Mouse (Mus musculus) stomach, embryonic 14.5 days (tissue): ENCODE measurements around the gene Tac2. TPM values are rescaled to one million over a fixed set of nuclear protein-coding genes. Genes with fewer than 3 reads are reported as not detected.

Experiments used
- ATAC-seq: fragments of 200-750 bp; cut with Nextera tagmentation; 2 replicates; pipeline ENCODE4 v1.8.0; 2017; ENCODE audit warnings: low read depth, moderate TSS enrichment; ENCODE audit not compliant: insufficient number of reproducible peaks, insufficient read depth, low FRiP score
- H3K27ac ChIP-seq: fragments of 300-500 bp; sonication (generic); 2 replicates; pipeline ENCODE4 v1.5.1; 2014; ENCODE audit warnings: mild to moderate bottlenecking, low read length, moderate library complexity, mixed read lengths
- H3K27me3 ChIP-seq: fragments of 300-500 bp; sonication (generic); 2 replicates; pipeline ENCODE4 v1.6.1; 2014; ENCODE audit warnings: low read length, control low read depth, mixed read lengths; ENCODE audit not compliant: control insufficient read depth, insufficient read depth
- H3K36me3 ChIP-seq: fragments of 300-500 bp; sonication (generic); 2 replicates; pipeline ENCODE4 v1.6.1; 2014; ENCODE audit warnings: mild to moderate bottlenecking, control low read depth, low read length, moderate library complexity, mixed read lengths; ENCODE audit not compliant: control insufficient read depth, insufficient read depth
- H3K4me1 ChIP-seq: fragments of 300-500 bp; sonication (generic); 2 replicates; pipeline ENCODE4 v1.6.1; 2014; ENCODE audit warnings: low read length, control low read depth, mixed read lengths; ENCODE audit not compliant: control insufficient read depth, insufficient read depth
- H3K4me2 ChIP-seq: fragments of 300-500 bp; sonication (generic); replicated peaks from 2 replicates; pipeline ENCODE4 v1.6.1; 2014; ENCODE audit warnings: low read depth, low read length, control low read depth
- H3K4me3 ChIP-seq: fragments of 300-500 bp; sonication (generic); 2 replicates; pipeline ENCODE4 v1.5.1; 2014; ENCODE audit warnings: low read depth, low read length, control low read depth
- H3K9ac ChIP-seq: fragments of 300-500 bp; sonication (generic); replicated peaks from 2 replicates; pipeline ENCODE4 v1.6.1; 2014; ENCODE audit warnings: low read depth, mild to moderate bottlenecking, control low read depth, low read length, moderate library complexity, mixed read lengths
- H3K9me3 ChIP-seq: fragments of 300-500 bp; sonication (generic); 2 replicates; pipeline ENCODE4 v1.6.1; 2016; ENCODE audit warnings: low read depth, low read length, control low read depth; ENCODE audit not compliant: control insufficient read depth
- whole genome bisulfite sequencing: fragments of 180-500 bp; shearing (Covaris S2); extraction: QIAGEN DNeasy Blood & Tissue Kit; methylation state at CpG from one replicate; pipeline ENCODE4 v1.1.7; 2014; 5-methylcytosine and 5-hydroxymethylcytosine counted together
- polyA plus RNA-seq: library from polyadenylated mRNA; unstranded; fragments of >200 nt; fragmentation: Nextera tagmentation; extraction: Ambion mirVana; gene quantifications from 2 replicates; pipeline ENCODE4 v1.2.1, GENCODE M21; 2014

Tac2 gene
- polyA plus RNA-seq, 1 experiment from 2014 or later = 1.6 TPM

DNA sequence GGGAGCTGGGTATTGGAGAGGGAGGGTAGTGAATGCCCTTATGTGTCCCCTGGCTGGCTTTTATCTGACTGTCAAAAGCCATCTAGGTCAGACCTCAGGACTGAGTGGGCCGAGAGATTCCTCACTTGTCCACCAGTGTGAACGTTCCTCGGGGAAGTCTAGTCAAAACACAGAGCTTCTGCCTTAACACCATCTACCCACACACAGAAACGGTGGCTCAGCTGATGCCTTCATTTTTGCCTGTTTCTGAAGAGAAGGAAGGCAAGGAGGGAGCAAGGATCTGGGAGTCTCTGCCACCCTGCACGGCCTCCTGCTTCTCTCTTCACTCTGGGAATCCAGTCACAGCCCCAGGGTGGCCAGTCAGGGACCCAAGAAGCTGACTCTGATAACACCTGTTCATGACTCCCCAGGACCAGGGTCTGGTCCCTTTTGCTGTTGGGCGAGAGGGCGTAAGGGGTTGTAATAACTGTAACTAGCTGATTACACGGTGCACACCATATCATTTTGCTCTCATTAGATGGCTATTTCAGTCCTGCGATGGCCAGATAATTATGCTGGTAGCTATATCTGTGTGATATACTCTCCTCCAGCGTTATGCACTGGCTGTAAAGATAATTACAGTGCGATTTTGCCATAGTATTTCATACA is 6.1 kb downstream of the Tac2 start:
- 74% methylated on average over 11 of the region's 11 CpGs for WGBS
- Histone ChIP-seq H3K36me3 (no peaks in the 10 kb centered on the region), H3K27ac (no peak overlapping the region), H3K27me3 (no peaks in the 10 kb centered on the region), H3K4me3 (no peak overlapping the region), H3K4me2 (no peak overlapping the region), H3K9me3 (no peaks in the 10 kb centered on the region), H3K9ac (no peak overlapping the region), H3K4me1 (no peaks in the 10 kb centered on the region)
- ATAC-seq = no peak

DNA sequence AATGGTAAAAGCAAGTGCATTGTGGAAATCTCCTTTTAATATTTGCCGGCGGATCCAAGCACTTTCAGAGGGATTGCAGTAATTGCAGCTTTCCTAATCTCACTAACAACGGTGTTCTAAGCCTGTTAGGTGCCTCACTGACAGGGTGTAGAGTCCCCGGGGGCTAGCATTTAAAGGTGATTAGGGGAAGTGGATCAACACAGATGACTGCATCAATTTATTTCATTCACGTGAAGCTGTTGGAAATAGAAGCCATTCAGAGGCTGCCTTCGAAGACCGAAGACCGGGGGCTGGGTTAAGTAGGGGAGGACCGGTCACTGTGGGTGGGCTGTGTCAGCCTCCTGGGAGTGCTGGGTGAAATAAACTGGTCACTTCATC is 6.6 kb downstream of the Tac2 start:
- Histone ChIP-seq H3K4me3 (no peak overlapping the region), H3K27ac (no peak overlapping the region), H3K4me2 (no peak overlapping the region), H3K9ac (no peak overlapping the region), H3K9me3 (no peaks in the 10 kb centered on the region), H3K27me3 (no peaks in the 10 kb centered on the region), H3K4me1 (no peaks in the 10 kb centered on the region), H3K36me3 (no peaks in the 10 kb centered on the region)
- no peak for ATAC-seq
- WGBS = 40% methylated on average over 9 of the region's 9 CpGs

DNA sequence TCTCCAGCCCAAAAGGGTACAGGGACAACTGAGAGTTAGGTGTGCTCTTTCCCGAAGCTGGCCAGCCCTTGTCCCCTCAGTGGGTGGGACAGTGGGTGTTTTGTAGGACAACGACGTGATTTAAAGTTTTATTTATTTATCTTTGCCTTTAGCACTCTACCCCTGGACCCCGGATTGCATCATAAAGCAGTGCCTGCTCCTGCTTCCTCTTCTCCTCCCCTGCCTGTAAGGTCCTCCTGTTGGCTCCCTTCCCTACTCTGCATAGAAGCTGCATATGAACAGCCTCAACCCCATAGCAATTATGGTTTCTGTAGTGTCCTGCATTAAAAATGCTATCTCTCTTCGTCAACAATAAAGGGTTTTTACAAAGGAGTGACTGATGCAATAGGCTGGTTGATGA is 7.1 kb downstream of the Tac2 start:
- no peaks in the 10 kb centered on the region for H3K9me3 ChIP-seq
- H3K36me3 ChIP-seq = no peaks in the 10 kb centered on the region
- ATAC-seq = no peak
- H3K9ac ChIP-seq = no peak overlapping the region
- no peaks in the 10 kb centered on the region for H3K27me3 ChIP-seq
- no peak overlapping the region for H3K4me2 ChIP-seq
- no peak overlapping the region for H3K27ac ChIP-seq
- H3K4me3 ChIP-seq = no peak overlapping the region
- 24% methylated on average over 5 of the region's 5 CpGs for WGBS
- no peaks in the 10 kb centered on the region for H3K4me1 ChIP-seq

DNA sequence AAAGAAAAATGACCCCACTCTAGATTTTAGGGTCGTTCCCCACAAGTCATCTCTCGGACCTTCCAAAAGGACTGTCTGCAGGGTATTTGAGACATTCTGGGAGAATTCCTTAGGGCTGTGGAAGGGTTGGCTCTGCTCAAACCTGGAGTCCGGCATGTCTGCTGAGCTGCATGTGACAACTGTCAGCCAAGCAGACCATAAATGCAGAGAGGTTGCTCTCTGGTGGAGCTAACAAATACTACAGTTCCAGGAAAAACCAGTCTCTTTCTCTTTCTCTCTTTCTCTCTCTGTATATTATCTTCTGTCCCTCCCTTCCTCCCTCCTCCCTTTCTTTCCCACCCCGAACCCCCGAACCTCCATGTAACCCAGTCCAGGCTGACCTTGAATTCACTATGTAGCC is 10.2 kb downstream of the Tac2 start:
- Histone ChIP-seq H3K9ac (no peak overlapping the region), H3K27me3 (no peaks in the 10 kb centered on the region), H3K4me3 (no peak overlapping the region), H3K4me2 (no peak overlapping the region), H3K9me3 (no peaks in the 10 kb centered on the region), H3K36me3 (no peaks in the 10 kb centered on the region), H3K27ac (no peak overlapping the region), H3K4me1 (no peaks in the 10 kb centered on the region)
- WGBS = 34% methylated on average over 5 of the region's 5 CpGs
- ATAC-seq = no peak

DNA sequence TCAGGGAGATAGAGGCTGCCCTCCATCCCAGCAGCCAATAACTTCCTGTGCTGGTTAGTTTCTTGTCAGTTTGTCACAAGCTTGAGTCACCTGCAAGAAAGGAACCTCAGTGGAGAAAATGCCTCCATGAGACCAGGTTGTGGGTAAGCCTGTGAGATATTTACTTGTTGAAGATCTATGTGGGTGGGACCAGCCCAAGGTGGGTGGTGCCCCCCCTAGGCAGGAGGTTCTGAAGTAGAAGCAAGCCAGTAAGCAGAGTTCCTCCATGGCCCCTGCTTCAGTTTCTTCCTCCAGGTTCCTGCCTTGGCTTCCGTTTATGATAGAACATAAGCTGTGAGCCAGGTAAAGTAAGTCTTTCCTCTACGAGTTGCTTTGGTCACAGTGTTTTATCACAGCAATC is 12.0 kb downstream of the Tac2 start:
- 82% methylated on average over 2 of the region's 2 CpGs for WGBS
- Histone ChIP-seq H3K27ac (no peak overlapping the region), H3K36me3 (peaks cover under 1% of the 10 kb centered on the region; the same call in 1 of the 2 replicates), H3K27me3 (no peaks in the 10 kb centered on the region), H3K4me2 (no peak overlapping the region), H3K9me3 (no peaks in the 10 kb centered on the region), H3K4me1 (peaks cover 8% of the 10 kb centered on the region; the same call in 1 of the 2 replicates), H3K4me3 (no peak overlapping the region), H3K9ac (no peak overlapping the region)
- ATAC-seq = no peak

DNA sequence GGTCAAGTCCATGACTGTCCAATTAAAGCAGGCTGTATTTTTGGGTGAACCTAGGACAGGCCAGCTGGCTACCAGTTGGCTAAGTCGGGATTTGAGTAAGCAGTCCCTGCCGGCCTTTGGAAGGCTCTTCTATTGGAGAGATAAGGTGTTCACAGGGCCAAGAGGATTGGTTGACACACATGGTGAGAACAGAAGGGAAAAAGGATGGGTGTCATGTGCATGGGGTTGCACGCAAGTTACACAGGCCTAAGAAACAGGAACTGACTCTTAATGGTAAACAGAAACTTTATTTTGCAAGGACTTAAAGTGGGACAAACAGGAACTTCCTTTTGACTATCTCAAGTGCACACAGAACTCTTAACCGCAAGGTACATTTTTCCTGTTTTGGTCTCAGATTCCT is 12.6 kb downstream of the Tac2 start:
- H3K9ac ChIP-seq = no peak overlapping the region
- H3K9me3 ChIP-seq = no peaks in the 10 kb centered on the region
- 64% methylated on average over 4 of the region's 4 CpGs for WGBS
- H3K27me3 ChIP-seq = no peaks in the 10 kb centered on the region
- no peak overlapping the region for H3K4me2 ChIP-seq
- peaks cover 7% of the 10 kb centered on the region; the same call in 1 of the 2 replicates for H3K36me3 ChIP-seq
- H3K4me3 ChIP-seq = no peak overlapping the region
- no peak overlapping the region for H3K27ac ChIP-seq
- peaks cover 8% of the 10 kb centered on the region; the same call in 1 of the 2 replicates for H3K4me1 ChIP-seq
- no peak for ATAC-seq

DNA sequence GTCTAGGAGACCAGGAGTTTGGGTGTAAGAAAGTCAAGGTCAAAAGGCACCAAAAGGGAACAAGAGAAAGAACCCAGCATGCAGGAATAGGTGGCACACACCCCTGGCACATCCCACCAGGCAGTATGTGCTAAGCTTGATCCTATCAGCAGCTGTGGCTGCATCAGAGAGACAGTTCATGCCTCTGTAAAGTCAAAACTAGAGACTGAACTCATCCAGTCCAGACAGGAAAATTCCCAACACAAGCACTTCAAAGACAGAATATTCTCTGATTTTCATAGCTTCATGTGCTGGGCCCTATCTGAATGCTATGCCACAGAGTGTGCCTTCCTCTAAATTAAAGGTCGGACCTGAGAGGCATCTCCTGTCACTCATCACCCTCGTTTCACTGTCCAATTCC is 13.3 kb downstream of the Tac2 start:
- no peak overlapping the region for H3K9ac ChIP-seq
- H3K27me3 ChIP-seq = no peaks in the 10 kb centered on the region
- no peak overlapping the region for H3K27ac ChIP-seq
- no peak overlapping the region for H3K4me3 ChIP-seq
- H3K4me1 ChIP-seq = peaks cover 8% of the 10 kb centered on the region; the same call in 1 of the 2 replicates
- H3K36me3 ChIP-seq = peaks cover 13% of the 10 kb centered on the region
- H3K9me3 ChIP-seq = no peaks in the 10 kb centered on the region
- ATAC-seq = no peak
- WGBS = 22% methylated on average over 2 of the region's 2 CpGs
- no peak overlapping the region for H3K4me2 ChIP-seq

DNA sequence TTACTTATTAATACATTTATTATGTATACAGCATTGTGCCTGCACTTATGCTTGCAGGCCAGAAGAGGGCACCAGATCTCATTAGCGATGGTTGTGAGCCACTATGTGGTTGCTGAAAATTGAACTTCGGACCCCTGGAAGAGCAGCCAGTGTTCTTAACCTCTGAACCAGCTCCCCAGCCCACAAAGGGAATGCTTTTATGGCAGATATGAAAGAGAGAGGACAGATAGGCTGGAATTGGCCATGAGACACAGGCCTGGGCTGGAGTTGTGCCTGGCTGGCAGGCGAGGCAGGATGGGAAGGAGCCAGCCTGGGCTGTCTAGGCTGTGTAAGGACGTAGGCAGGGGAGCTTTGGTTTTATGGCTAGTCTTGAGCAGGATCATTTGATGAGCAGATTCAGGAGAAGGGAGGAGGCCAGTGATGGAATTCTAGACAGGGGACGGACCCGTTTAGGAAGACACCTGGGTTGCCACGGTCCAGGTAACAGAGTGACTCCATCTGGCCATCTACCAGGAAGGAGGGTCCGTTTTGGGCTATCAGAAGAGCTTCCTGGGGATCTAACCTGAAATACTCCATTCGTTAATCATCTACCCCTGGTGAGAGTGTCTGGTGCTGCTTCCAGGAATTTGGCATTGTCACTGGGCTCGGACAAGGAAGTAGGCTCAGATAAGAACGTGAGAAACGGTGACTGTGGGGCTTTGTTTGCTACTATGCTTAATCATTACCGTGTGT is 14.0 kb downstream of the Tac2 start:
- Histone ChIP-seq H3K4me1 (peaks cover 8% of the 10 kb centered on the region; the same call in 1 of the 2 replicates), H3K36me3 (peaks cover 21% of the 10 kb centered on the region), H3K4me2 (peak overlapping the region; percentile 82; the same call in 1 of the 2 replicates), H3K9me3 (no peaks in the 10 kb centered on the region), H3K4me3 (peak overlapping the region; percentile 86; the same call in 1 of the 2 replicates), H3K27ac (no peak overlapping the region), H3K9ac (no peak overlapping the region), H3K27me3 (no peaks in the 10 kb centered on the region)
- ATAC-seq = 0 out of 2 replicates have a peak, but pooled peaks have one; percentile 11
- WGBS = 42% methylated on average over 13 of the region's 13 CpGs
